Mouse (Mus musculus) erythroid progenitor cell, adult 5-6 weeks (primary cell): ENCODE results near the gene Nmrk2. TPM values are rescaled to one million over a fixed set of nuclear protein-coding genes. Genes with fewer than 3 reads are reported as not detected.
"Not testable (repeated sequence)": the region's sequence is repeated elsewhere in the genome, so short reads cannot be mapped to it uniquely, and the experiment has no call there.

Experiments
- ATAC-seq: replicated peaks from 2 replicates; pipeline ENCODE4 v1.8.0; 2016; ENCODE audit warnings: moderate number of reproducible peaks, mild to moderate bottlenecking, moderate TSS enrichment, inconsistent platforms; ENCODE audit not compliant: poor library complexity, low FRiP score, severe bottlenecking
- total RNA-seq, 2 experiments: library from RNA; stranded (forward) in 1 of 2; stranded (reverse) in 1 of 2; fragments of 150-400 nt in 1 of 2; fragments of 186-747, 209-891 nt in 1 of 2; gene quantifications; 2 replicates each; pipeline versions ENCODE4 v1.2.3 to v1.2.4; 2015 to 2017; ENCODE audit warnings: low replicate concordance in 2 of 2

Gene Nmrk2
- total RNA-seq, 2 experiments from 2014 or later, result not detected

- peak; percentile 75 for ATAC-seq
These were observed 16.1 kb upstream of the Nmrk2 start for GRCm38 (mm10) chr10:81217964-81218363.

GRCm38 (mm10) chr10:81217267-81217666, 15.4 kb upstream of the Nmrk2 start:
- ATAC-seq, result not testable (repeated sequence)

GRCm38 (mm10) chr10:81216810-81217209, 15.0 kb upstream of the Nmrk2 start:
- no peak for ATAC-seq

GRCm38 (mm10) chr10:81216260-81216659, 14.4 kb upstream of the Nmrk2 start:
- ATAC-seq, result no peak

- no peak for ATAC-seq
These were observed 8.3 kb upstream of the Nmrk2 start for GRCm38 (mm10) chr10:81210154-81210553.

GRCm38 (mm10) chr10:81204137-81204536, 2.3 kb upstream of the Nmrk2 start:
- no peak for ATAC-seq

GRCm38 (mm10) chr10:81202978-81203720, 1.3 kb upstream of the Nmrk2 start:
- no peak for ATAC-seq

- ATAC-seq, result no peak
These were observed 1.1 kb downstream of the Nmrk2 start for GRCm38 (mm10) chr10:81200605-81201287.

GRCm38 (mm10) chr10:81200141-81200540, 1.7 kb downstream of the Nmrk2 start:
- no peak for ATAC-seq

- ATAC-seq, result no peak
These were observed 2.9 kb downstream of the Nmrk2 start for GRCm38 (mm10) chr10:81198990-81199389.

- no peak for ATAC-seq
These were observed 3.6 kb downstream of the Nmrk2 start for GRCm38 (mm10) chr10:81198230-81198629.

GRCm38 (mm10) chr10:81197305-81197704, 4.5 kb downstream of the Nmrk2 start:
- no peak for ATAC-seq

- ATAC-seq, result no peak
These were observed 5.3 kb downstream of the Nmrk2 start for GRCm38 (mm10) chr10:81196470-81197065.

- no peak for ATAC-seq
These were observed 6.6 kb downstream of the Nmrk2 start for GRCm38 (mm10) chr10:81195300-81195699.

- ATAC-seq, result no peak
These were observed 7.7 kb downstream of the Nmrk2 start for GRCm38 (mm10) chr10:81193991-81194774.

GRCm38 (mm10) chr10:81192968-81193501, 8.8 kb downstream of the Nmrk2 start:
- ATAC-seq, result no peak

GRCm38 (mm10) chr10:81192270-81192967, 9.4 kb downstream of the Nmrk2 start:
- peak; percentile 31; the same call in 1 of the 2 replicates for ATAC-seq

GRCm38 (mm10) chr10:81191342-81191982, 10.4 kb downstream of the Nmrk2 start:
- no peak for ATAC-seq

GRCm38 (mm10) chr10:81190912-81191321, 10.9 kb downstream of the Nmrk2 start:
- no peak for ATAC-seq
